Mouse (Mus musculus) hindbrain, embryonic 12.5 days (tissue): ENCODE results near the gene Mtmr4. TPM values are rescaled to one million over a fixed set of nuclear protein-coding genes. Genes with fewer than 3 reads are reported as not detected.

Experiments used
- polyA plus RNA-seq: library from polyadenylated mRNA; unstranded; fragments of >200 nt; fragmentation: Nextera tagmentation; extraction: Ambion mirVana; gene quantifications from 2 replicates; pipeline ENCODE4 v1.2.1, GENCODE M21; 2016

Mtmr4 gene
- polyA plus RNA-seq, 1 experiment from 2014 or later: 86.8 TPM

Other genes with a start within 250 kb of the Mtmr4 start
- 21.3 and 22.9 TPM in 2 replicates for gene Ppm1e, start 233.1 kb upstream of the Mtmr4 start, polyA plus RNA-seq
- gene Rad51c, start 187.2 kb upstream of the Mtmr4 start, polyA plus RNA-seq: 8.6 and 10.1 TPM in 2 replicates
- 0.10 and 0.38 TPM in 2 replicates for gene Tex14, start 187.1 kb upstream of the Mtmr4 start, polyA plus RNA-seq
- not detected in 2 replicates for gene Gm11492, start 25.5 kb upstream of the Mtmr4 start, polyA plus RNA-seq
- gene Sept4, start 23.3 kb upstream of the Mtmr4 start, polyA plus RNA-seq: 13.1 and 14.1 TPM in 2 replicates
- 0.43 and 0.45 TPM in 2 replicates for gene Hsf5, start 25.0 kb downstream of the Mtmr4 start, polyA plus RNA-seq
- gene Rnf43, start 70.6 kb downstream of the Mtmr4 start, polyA plus RNA-seq: 2.1 and 4.4 TPM in 2 replicates
- 129 and 141 TPM in 2 replicates for gene Supt4a, start 145.4 kb downstream of the Mtmr4 start, polyA plus RNA-seq
- 30.5 and 32.7 TPM in 2 replicates for gene Tspoap1, start 168.4 kb downstream of the Mtmr4 start, polyA plus RNA-seq
- gene Mpo, start 201.4 kb downstream of the Mtmr4 start, polyA plus RNA-seq: 1.7 and 2.3 TPM in 2 replicates
- gene Lpo, start 236.1 kb downstream of the Mtmr4 start, polyA plus RNA-seq: 0.53 and 0.79 TPM in 2 replicates